Comparison of ENCODE assay signal across 8 mouse cellular contexts in the genomic region with DNA sequence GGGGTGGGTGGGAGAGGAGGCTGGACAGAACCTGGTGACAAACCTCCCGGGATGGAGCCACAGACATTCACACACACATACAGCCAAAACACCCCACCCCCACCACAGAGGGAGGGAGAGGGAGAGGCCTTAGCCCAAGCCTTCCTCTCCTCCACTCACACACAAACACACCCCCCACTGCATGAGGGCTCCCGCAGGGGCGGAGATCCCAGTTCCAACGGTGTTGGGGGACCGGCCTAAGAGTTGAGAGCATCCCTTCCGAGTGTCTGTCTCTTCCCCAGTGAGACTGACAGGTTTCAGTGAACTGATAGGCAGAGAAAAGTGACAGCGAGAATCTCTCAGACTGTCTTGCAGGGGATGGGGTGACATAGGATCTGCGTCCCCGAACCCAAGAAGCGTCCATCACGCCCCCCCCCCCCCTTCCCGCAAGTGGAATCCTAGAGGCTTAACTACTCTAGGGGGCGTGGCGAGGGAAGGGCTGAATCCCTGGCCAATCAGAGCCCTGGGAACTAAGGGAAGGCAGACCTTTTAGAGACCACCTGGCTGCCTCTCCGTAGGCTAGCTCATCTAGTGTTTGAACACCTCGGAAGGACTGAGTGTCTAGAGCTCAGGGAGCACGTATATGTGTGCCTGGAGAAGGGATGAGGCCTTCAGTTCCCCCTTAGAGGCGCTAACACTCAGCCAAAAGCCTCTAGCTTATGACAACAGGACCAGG. TPM values are rescaled to one million over a fixed set of nuclear protein-coding genes. Genes with fewer than 3 reads are reported as not detected.
A peak's percentile ranks its signal among the peaks of the same experiment; 100 is the strongest.
DNase-seq lines count a peak whose midpoint lies in the region; ATAC-seq and TF ChIP-seq lines count a peak whose summit lies in the region.

No protein-coding gene starts in this region.

- no peak overlapping the region for H3K27ac ChIP-seq in embryonic facial prominence, embryonic 12.5 days
- H3K27ac ChIP-seq in limb, embryonic 13.5 days: peak overlapping the region; percentile 61; the same call in 1 of the 2 replicates
- H3K27ac ChIP-seq in midbrain, embryonic 12.5 days (replicated peaks): peak overlapping the region; percentile 54; the same call in 1 of the 2 replicates
- peak overlapping the region; percentile 78 for H3K27ac ChIP-seq in stomach, embryonic 16.5 days (ENCODE audit: low read length)

- peak overlapping the region; percentile 37 for H3K9ac ChIP-seq in embryonic facial prominence, embryonic 12.5 days
- H3K9ac ChIP-seq in limb, embryonic 13.5 days: peak overlapping the region; percentile 61
- peak overlapping the region; percentile 41 for H3K9ac ChIP-seq in midbrain, embryonic 12.5 days (replicated peaks)
- peak overlapping the region; percentile 75 for H3K9ac ChIP-seq in stomach, embryonic 16.5 days (ENCODE audit: low read length)

- no peaks in the 10 kb centered on the region for H3K36me3 ChIP-seq in C2C12 (ENCODE audit: control insufficient read depth, insufficient read depth)
- no peaks in the 10 kb centered on the region for H3K36me3 ChIP-seq in embryonic facial prominence, embryonic 12.5 days
- no peaks in the 10 kb centered on the region for H3K36me3 ChIP-seq in limb, embryonic 13.5 days
- no peaks in the 10 kb centered on the region for H3K36me3 ChIP-seq in midbrain, embryonic 12.5 days
- no peaks in the 10 kb centered on the region for H3K36me3 ChIP-seq in stomach, embryonic 16.5 days (ENCODE audit: control insufficient read depth, insufficient read depth, low read length)

- TF ChIP-seq CTCF in C2C12 (IDR thresholded peaks at IDR 0.05; ENCODE audit: control insufficient read depth, insufficient read depth, insufficient read length): no peak

- peak; percentile 72 for DNase-seq in adipocyte (ENCODE audit: low spot score)
- DNase-seq in heart, adult 8-10 months (ENCODE audit: low spot score): peak; percentile 77
- DNase-seq in kidney, adult 8-10 months: peak; percentile 77

- ATAC-seq in embryonic facial prominence, embryonic 12.5 days (ENCODE audit: insufficient number of reproducible peaks, insufficient read depth, low FRiP score, low TSS enrichment): peak; percentile 61
- peak; percentile 26 for ATAC-seq in limb, embryonic 13.5 days (ENCODE audit: low FRiP score, low read depth)
- ATAC-seq in midbrain, embryonic 12.5 days (ENCODE audit: low FRiP score, low read depth): peak; percentile 61
- ATAC-seq in stomach, embryonic 16.5 days (ENCODE audit: insufficient read depth, low FRiP score): peak; percentile 57

- WGBS in embryonic facial prominence, embryonic 12.5 days: 3% methylated on average over 18 of the region's 18 CpGs
- under 1% methylated on average over 17 of the region's 18 CpGs for WGBS in limb, embryonic 13.5 days
- 2% methylated on average over 18 of the region's 18 CpGs for WGBS in midbrain, embryonic 12.5 days
- 2% methylated on average over 18 of the region's 18 CpGs for WGBS in stomach, embryonic 16.5 days

- H3K9me3 ChIP-seq in embryonic facial prominence, embryonic 12.5 days: no peaks in the 10 kb centered on the region
- no peaks in the 10 kb centered on the region for H3K9me3 ChIP-seq in limb, embryonic 13.5 days
- H3K9me3 ChIP-seq in midbrain, embryonic 12.5 days: no peaks in the 10 kb centered on the region
- H3K9me3 ChIP-seq in stomach, embryonic 16.5 days (replicated peaks; ENCODE audit: control insufficient read depth, low read length): no peaks in the 10 kb centered on the region

- peak overlapping the region; percentile 28 for H3ac ChIP-seq in C2C12 (ENCODE audit: control insufficient read depth, insufficient read length, low read depth)

- peaks cover 23% of the 10 kb centered on the region for H3K4me1 ChIP-seq in embryonic facial prominence, embryonic 12.5 days
- H3K4me1 ChIP-seq in limb, embryonic 13.5 days: peaks cover 36% of the 10 kb centered on the region
- H3K4me1 ChIP-seq in midbrain, embryonic 12.5 days: peaks cover 41% of the 10 kb centered on the region
- H3K4me1 ChIP-seq in stomach, embryonic 16.5 days (ENCODE audit: control insufficient read depth, insufficient read depth, low read length): peaks cover 17% of the 10 kb centered on the region

- no peaks in the 10 kb centered on the region for H3K27me3 ChIP-seq in C2C12 (ENCODE audit: control insufficient read depth, insufficient read depth, insufficient read length)
- peaks cover 56% of the 10 kb centered on the region for H3K27me3 ChIP-seq in embryonic facial prominence, embryonic 12.5 days
- peaks cover 60% of the 10 kb centered on the region for H3K27me3 ChIP-seq in limb, embryonic 13.5 days
- peaks cover 69% of the 10 kb centered on the region for H3K27me3 ChIP-seq in midbrain, embryonic 12.5 days
- H3K27me3 ChIP-seq in stomach, embryonic 16.5 days (ENCODE audit: control insufficient read depth, insufficient read depth, low read length): peaks cover 37% of the 10 kb centered on the region

- H3K4me2 ChIP-seq in embryonic facial prominence, embryonic 12.5 days (replicated peaks): peak overlapping the region; percentile 98
- peak overlapping the region; percentile 99 for H3K4me2 ChIP-seq in limb, embryonic 13.5 days (replicated peaks)
- H3K4me2 ChIP-seq in midbrain, embryonic 12.5 days (replicated peaks): peak overlapping the region; percentile 86
- H3K4me2 ChIP-seq in stomach, embryonic 16.5 days (ENCODE audit: low read depth, low read length): peak overlapping the region; percentile 100

- H3K4me3 ChIP-seq in C2C12 (ENCODE audit: insufficient read depth, poor library complexity, severe bottlenecking): peak overlapping the region; percentile 42
- peak overlapping the region; percentile 67 for H3K4me3 ChIP-seq in embryonic facial prominence, embryonic 12.5 days
- H3K4me3 ChIP-seq in limb, embryonic 13.5 days: peak overlapping the region; percentile 63
- H3K4me3 ChIP-seq in midbrain, embryonic 12.5 days: peak overlapping the region; percentile 66
- H3K4me3 ChIP-seq in stomach, embryonic 16.5 days (replicated peaks; ENCODE audit: low read length): peak overlapping the region; percentile 73

- no peaks in the 10 kb centered on the region for H3K79me2 ChIP-seq in C2C12 (ENCODE audit: control insufficient read depth, insufficient read depth)

- H3K79me3 ChIP-seq in C2C12 (ENCODE audit: low read depth): no peaks in the 10 kb centered on the region

TF ChIP-seq in C2C12, 6 proteins besides CTCF, POLR2A, EP300 and RAD21:
- no peak for TF ChIP-seq USF1 (IDR thresholded peaks at IDR 0.05; ENCODE audit: low read depth)
- no peak for TF ChIP-seq MAX (IDR thresholded peaks at IDR 0.05)
- no peak for TF ChIP-seq MYOD1 (IDR thresholded peaks at IDR 0.05; ENCODE audit: control insufficient read depth, insufficient read length, low read depth)
- TF ChIP-seq MYOG (IDR thresholded peaks at IDR 0.05; ENCODE audit: control insufficient read depth, extremely low read depth, insufficient read length): no peak
- TF ChIP-seq FOSL1 (IDR thresholded peaks at IDR 0.05; ENCODE audit: insufficient read depth, low read length, poor library complexity, severe bottlenecking): no peak
- TF ChIP-seq CEBPB (IDR thresholded peaks at IDR 0.05; ENCODE audit: low read depth): no peak

RNA-seq across cellular contexts. Expression of a gene that starts 2.0 kb away (rescaled TPM):
- 1.4 TPM for polyA plus RNA-seq in C2C12 (2012; fragmentation: generic; extraction: Trizol)
- polyA plus RNA-seq in embryonic facial prominence, embryonic 12.5 days (2016; fragmentation: Nextera tagmentation; extraction: Ambion mirVana): 0.05 TPM in 1 of 2 replicates, not detected in the other
- 1 to 10 TPM; 1.2 to 9.8 (median 5.1) TPM for total RNA-seq in heart, adult 8-10 months (2022)
- 0.23 and 0.27 TPM in 2 replicates for polyA plus RNA-seq in limb, embryonic 13.5 days (2015; fragmentation: Nextera tagmentation; extraction: Ambion mirVana)
- 0.20 TPM in 1 of 2 replicates, not detected in the other for polyA plus RNA-seq in midbrain, embryonic 12.5 days (2016; fragmentation: Nextera tagmentation; extraction: Ambion mirVana)
- 0.25 and 0.27 TPM in 2 replicates for polyA plus RNA-seq in stomach, embryonic 16.5 days (2015; fragmentation: Nextera tagmentation; extraction: Ambion mirVana)

RNA-seq across cellular contexts. Expression of a gene that starts 25.5 kb away (rescaled TPM):
- polyA plus RNA-seq in C2C12 (2012; fragmentation: generic; extraction: Trizol): 107 TPM
- 17.9 and 21.4 TPM in 2 replicates for polyA plus RNA-seq in embryonic facial prominence, embryonic 12.5 days (2016; fragmentation: Nextera tagmentation; extraction: Ambion mirVana)
- 100 to 1,000 TPM; 137 to 160 (median 149) TPM for total RNA-seq in heart, adult 8-10 months (2022)
- polyA plus RNA-seq in limb, embryonic 13.5 days (2015; fragmentation: Nextera tagmentation; extraction: Ambion mirVana): 20.2 and 20.9 TPM in 2 replicates
- 74.6 and 79.7 TPM in 2 replicates for polyA plus RNA-seq in midbrain, embryonic 12.5 days (2016; fragmentation: Nextera tagmentation; extraction: Ambion mirVana)
- polyA plus RNA-seq in stomach, embryonic 16.5 days (2015; fragmentation: Nextera tagmentation; extraction: Ambion mirVana): 14.8 and 21.7 TPM in 2 replicates

RNA-seq across cellular contexts. Expression of a gene that starts 28.0 kb away (rescaled TPM):
- polyA plus RNA-seq in C2C12 (2012; fragmentation: generic; extraction: Trizol): 0.05 TPM
- polyA plus RNA-seq in embryonic facial prominence, embryonic 12.5 days (2016; fragmentation: Nextera tagmentation; extraction: Ambion mirVana): 0.18 TPM in 1 of 2 replicates, not detected in the other
- not detected for total RNA-seq in heart, adult 8-10 months (2022)
- not detected in 2 replicates for polyA plus RNA-seq in limb, embryonic 13.5 days (2015; fragmentation: Nextera tagmentation; extraction: Ambion mirVana)
- polyA plus RNA-seq in midbrain, embryonic 12.5 days (2016; fragmentation: Nextera tagmentation; extraction: Ambion mirVana): 0.20 and 0.32 TPM in 2 replicates
- 0.17 TPM in 1 of 2 replicates, not detected in the other for polyA plus RNA-seq in stomach, embryonic 16.5 days (2015; fragmentation: Nextera tagmentation; extraction: Ambion mirVana)

RNA-seq across cellular contexts. Expression of a gene that starts 36.3 kb away (rescaled TPM):
- 145 TPM for polyA plus RNA-seq in C2C12 (2012; fragmentation: generic; extraction: Trizol)
- 68.2 and 69.3 TPM in 2 replicates for polyA plus RNA-seq in embryonic facial prominence, embryonic 12.5 days (2016; fragmentation: Nextera tagmentation; extraction: Ambion mirVana)
- total RNA-seq in heart, adult 8-10 months (2022): 10 to 100 TPM; 18.0 to 27.2 (median 24.3) TPM
- polyA plus RNA-seq in limb, embryonic 13.5 days (2015; fragmentation: Nextera tagmentation; extraction: Ambion mirVana): 68.9 and 69.0 TPM in 2 replicates
- 44.9 and 47.1 TPM in 2 replicates for polyA plus RNA-seq in midbrain, embryonic 12.5 days (2016; fragmentation: Nextera tagmentation; extraction: Ambion mirVana)
- 77.8 and 85.6 TPM in 2 replicates for polyA plus RNA-seq in stomach, embryonic 16.5 days (2015; fragmentation: Nextera tagmentation; extraction: Ambion mirVana)

RNA-seq across cellular contexts. Expression of a gene that starts 36.7 kb away (rescaled TPM):
- 151 TPM for polyA plus RNA-seq in C2C12 (2012; fragmentation: generic; extraction: Trizol)
- polyA plus RNA-seq in embryonic facial prominence, embryonic 12.5 days (2016; fragmentation: Nextera tagmentation; extraction: Ambion mirVana): 92.3 and 94.5 TPM in 2 replicates
- total RNA-seq in heart, adult 8-10 months (2022): 10 to 100 TPM; 39.8 to 46.9 (median 44.4) TPM
- 89.1 and 96.4 TPM in 2 replicates for polyA plus RNA-seq in limb, embryonic 13.5 days (2015; fragmentation: Nextera tagmentation; extraction: Ambion mirVana)
- polyA plus RNA-seq in midbrain, embryonic 12.5 days (2016; fragmentation: Nextera tagmentation; extraction: Ambion mirVana): 103 and 114 TPM in 2 replicates
- polyA plus RNA-seq in stomach, embryonic 16.5 days (2015; fragmentation: Nextera tagmentation; extraction: Ambion mirVana): 61.4 and 66.5 TPM in 2 replicates
